Mouse (Mus musculus) erythroid progenitor cell, adult 5-6 weeks (primary cell): Measurements from ENCODE around the gene Sec1. TPM values are rescaled to one million over a fixed set of nuclear protein-coding genes. Genes with fewer than 3 reads are reported as not detected.
A peak's percentile ranks its signal among the peaks of the same experiment; 100 is the strongest.

Experiments used
- ATAC-seq: replicated peaks from 2 replicates; pipeline ENCODE4 v1.8.0; 2016; ENCODE audit warnings: moderate number of reproducible peaks, mild to moderate bottlenecking, moderate TSS enrichment, inconsistent platforms; ENCODE audit not compliant: poor library complexity, low FRiP score, severe bottlenecking
- total RNA-seq, 2 experiments: library from RNA; stranded (forward) in 1 of 2; stranded (reverse) in 1 of 2; fragments of 150-400 nt in 1 of 2; fragments of 186-747, 209-891 nt in 1 of 2; gene quantifications; 2 replicates each; pipeline versions ENCODE4 v1.2.3 to v1.2.4; 2015 to 2017; ENCODE audit warnings: low replicate concordance in 2 of 2

The Sec1 gene
- total RNA-seq, 2 experiments from 2014 or later: not detected

- ATAC-seq: no peak
Observed at GRCm38 (mm10) chr7:45719180-45719579, 25.0 kb upstream of the Sec1 start.

GRCm38 (mm10) chr7:45718331-45718730 is 24.1 kb upstream of the Sec1 start:
- no peak for ATAC-seq

GRCm38 (mm10) chr7:45717918-45718297 is 23.7 kb upstream of the Sec1 start, which contains the start of gene Sphk2:
Sphk2 (minus strand) TSS chr7:45718002.
- ATAC-seq: peak; percentile 66

GRCm38 (mm10) chr7:45716952-45717917 is 23.0 kb upstream of the Sec1 start:
- ATAC-seq: peak; percentile 33

- no peak for ATAC-seq
Observed at GRCm38 (mm10) chr7:45716460-45716857, 22.3 kb upstream of the Sec1 start.

GRCm38 (mm10) chr7:45715741-45716459 is 21.7 kb upstream of the Sec1 start:
- ATAC-seq: no peak

GRCm38 (mm10) chr7:45715090-45715708 is 21.0 kb upstream of the Sec1 start, which contains the start of gene Rpl18:
Rpl18 (plus strand) TSS chr7:45715457.
- peak; percentile 80 for ATAC-seq

GRCm38 (mm10) chr7:45714630-45715089 is 20.5 kb upstream of the Sec1 start:
- peak; percentile 52 for ATAC-seq

GRCm38 (mm10) chr7:45713881-45714520 is 19.8 kb upstream of the Sec1 start:
- ATAC-seq: no peak

- no peak for ATAC-seq
Observed at GRCm38 (mm10) chr7:45713396-45713795, 19.2 kb upstream of the Sec1 start.

- no peak for ATAC-seq
Observed at GRCm38 (mm10) chr7:45712022-45712757, 18.0 kb upstream of the Sec1 start.

GRCm38 (mm10) chr7:45711316-45712021 is 17.3 kb upstream of the Sec1 start:
- no peak for ATAC-seq

GRCm38 (mm10) chr7:45710477-45711191 is 16.4 kb upstream of the Sec1 start:
- no peak for ATAC-seq

- ATAC-seq: no peak
Observed at GRCm38 (mm10) chr7:45709677-45710355, 15.6 kb upstream of the Sec1 start.

GRCm38 (mm10) chr7:45709036-45709435 is 14.8 kb upstream of the Sec1 start:
- no peak for ATAC-seq

- no peak for ATAC-seq
Observed at GRCm38 (mm10) chr7:45708221-45708761, 14.1 kb upstream of the Sec1 start.

- no peak for ATAC-seq
Observed at GRCm38 (mm10) chr7:45707375-45707967, 13.3 kb upstream of the Sec1 start.
